Mouse (Mus musculus) myocyte (in vitro differentiated cells): ENCODE results near the gene Prkag2. TPM values are rescaled to one million over a fixed set of nuclear protein-coding genes. Genes with fewer than 3 reads are reported as not detected.

ENCODE experiments used
- H3K27me3 ChIP-seq: one replicate; pipeline ENCODE4 v1.6.1; 2011; ENCODE audit not compliant: control insufficient read depth, insufficient read depth, insufficient read length
- H3K36me3 ChIP-seq: one replicate; pipeline ENCODE4 v1.6.1; 2011; ENCODE audit not compliant: control insufficient read depth, insufficient read depth
- H3K4me2 ChIP-seq: one replicate; pipeline ENCODE4 v1.6.1; 2011; ENCODE audit warnings: low read depth, control low read depth
- H3K4me3 ChIP-seq: one replicate; pipeline ENCODE4 v1.5.1; 2011; ENCODE audit warnings: mild to moderate bottlenecking, control low read depth, moderate library complexity
- H3K79me2 ChIP-seq: one replicate; pipeline ENCODE4 v1.6.1; 2011; ENCODE audit not compliant: control insufficient read depth, insufficient read depth
- H3ac ChIP-seq: one replicate; pipeline ENCODE4 v1.6.1; 2011; ENCODE audit not compliant: control insufficient read depth, insufficient read length
- CEBPB ChIP-seq: IDR thresholded peaks from 2 replicates; pipeline ENCODE4 v1.6.1; 2011; ENCODE audit warnings: mild to moderate bottlenecking, moderate library complexity; ENCODE audit not compliant: poor library complexity, insufficient read depth, severe bottlenecking
- E2F4 ChIP-seq: IDR thresholded peaks from one replicate; pipeline ENCODE4 v1.6.1; 2011; ENCODE audit warnings: mild to moderate bottlenecking, control low read depth, moderate library complexity; ENCODE audit not compliant: insufficient read depth
- MAX ChIP-seq: IDR thresholded peaks from one replicate; pipeline ENCODE4 v1.6.1; 2011; ENCODE audit warnings: low read depth, mild to moderate bottlenecking, control low read depth
- MYOD1 ChIP-seq, 3 experiments: IDR thresholded peaks; one replicate each; pipeline ENCODE4 v1.6.1; 2011; ENCODE audit warnings: control low read depth in 2 of 3, low read depth in 2 of 3, mild to moderate bottlenecking in 2 of 3, moderate library complexity in 1 of 3; ENCODE audit not compliant: insufficient read length in 2 of 3, control insufficient read depth in 1 of 3
- MYOG ChIP-seq, 3 experiments: IDR thresholded peaks; one replicate each; pipeline ENCODE4 v1.6.1; 2011; ENCODE audit warnings: control low read depth in 2 of 3, low read depth in 2 of 3, mild to moderate bottlenecking in 2 of 3; ENCODE audit not compliant: insufficient read length in 2 of 3, control insufficient read depth in 1 of 3, insufficient read depth in 1 of 3
- POLR2A ChIP-seq: IDR thresholded peaks from one replicate; pipeline ENCODE4 v1.6.1; 2011; ENCODE audit warnings: low read depth, mild to moderate bottlenecking, control low read depth, moderate library complexity; ENCODE audit not compliant: insufficient read length
- POLR2AphosphoS2 ChIP-seq: IDR thresholded peaks from one replicate; pipeline ENCODE4 v1.6.1; 2011; ENCODE audit warnings: low read depth, control low read depth; ENCODE audit not compliant: insufficient read length
- REST ChIP-seq: IDR thresholded peaks from one replicate; pipeline ENCODE4 v1.6.1; 2011; ENCODE audit warnings: mild to moderate bottlenecking, control low read depth, moderate library complexity; ENCODE audit not compliant: insufficient read depth, insufficient read length
- SRF ChIP-seq: IDR thresholded peaks from one replicate; pipeline ENCODE4 v1.6.1; 2011; ENCODE audit warnings: low read depth; ENCODE audit not compliant: control insufficient read depth, insufficient read length
- TCF12 ChIP-seq: IDR thresholded peaks from one replicate; pipeline ENCODE4 v1.6.1; 2011; ENCODE audit warnings: mild to moderate bottlenecking, control low read depth; ENCODE audit not compliant: poor library complexity, insufficient read depth, severe bottlenecking
- TCF3 ChIP-seq: IDR thresholded peaks from one replicate; pipeline ENCODE4 v1.6.1; 2011; ENCODE audit warnings: low read depth, control low read depth; ENCODE audit not compliant: insufficient read length
- USF1 ChIP-seq: IDR thresholded peaks from one replicate; pipeline ENCODE4 v1.6.1; 2011; ENCODE audit warnings: low read depth, mild to moderate bottlenecking, control low read depth, moderate library complexity
- polyA plus RNA-seq: library from polyadenylated mRNA; unstranded; fragments of >200 nt; fragmentation: generic; extraction: Trizol; gene quantifications from one replicate; pipeline ENCODE4 v1.2.1, GENCODE M21; 2012; ENCODE audit warnings: missing spikeins

Gene Prkag2
- polyA plus RNA-seq, 1 experiment, result 5.8 TPM

DNA sequence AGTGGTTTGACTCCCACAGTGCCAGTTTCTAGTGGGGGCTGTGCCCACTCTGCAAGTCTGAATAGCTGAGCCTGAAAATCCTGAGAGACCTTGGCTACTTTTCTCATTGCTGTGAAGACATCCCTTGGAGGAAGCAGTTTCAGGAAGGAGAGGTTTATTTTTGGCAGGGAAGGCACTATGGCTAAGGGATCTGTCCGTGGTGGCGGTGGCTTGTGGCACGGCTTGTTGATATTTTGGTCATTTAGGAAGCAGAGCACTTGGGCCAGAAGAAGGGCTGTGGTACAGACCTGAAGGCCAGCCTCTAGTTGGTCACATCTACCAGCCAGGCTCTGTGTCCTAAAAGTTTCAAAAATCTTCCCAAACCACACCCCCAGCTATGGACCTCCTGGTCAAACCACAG, 140.7 kb downstream of the Prkag2 start:
- Histone ChIP-seq H3K36me3 (no peaks in the 10 kb centered on the region), H3K27me3 (peaks cover 7% of the 10 kb centered on the region), H3K4me2 (no peak overlapping the region), H3ac (no peak overlapping the region), H3K4me3 (no peak overlapping the region), H3K79me2 (no peaks in the 10 kb centered on the region)
- TF ChIP-seq CEBPB (no peak), REST (peak; percentile 52)

DNA sequence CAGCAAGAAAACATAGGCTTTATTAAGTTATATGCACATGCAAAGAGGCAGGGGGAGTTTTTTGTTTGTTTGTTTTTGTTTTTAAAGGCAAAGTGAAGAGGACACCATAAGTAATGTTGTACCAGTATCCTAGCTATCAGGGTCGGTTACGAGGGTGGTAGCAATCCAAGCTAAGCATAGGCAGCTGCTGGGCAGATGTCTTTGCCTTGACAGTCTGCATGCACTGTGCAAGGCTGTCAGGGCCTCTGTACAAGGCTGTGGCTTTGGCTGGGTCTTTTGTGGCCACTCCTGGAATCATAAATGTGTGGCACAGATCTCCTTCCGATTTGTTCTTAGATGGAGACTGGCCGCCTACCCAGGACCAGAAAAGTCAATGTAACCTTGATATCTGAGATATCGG, 141.8 kb downstream of the Prkag2 start:
- peaks cover 10% of the 10 kb centered on the region for H3K27me3 ChIP-seq
- no peaks in the 10 kb centered on the region for H3K79me2 ChIP-seq
- no peak overlapping the region for H3K4me3 ChIP-seq
- H3ac ChIP-seq, result no peak overlapping the region
- no peak for TF ChIP-seq MAX
- no peak for TF ChIP-seq USF1
- peak in 1 of 3 experiments; percentile 38 for TF ChIP-seq MYOG (IDR thresholded peaks at IDR 0.05; ENCODE audit: control insufficient read depth in 1 of 3, insufficient read depth in 1 of 3, insufficient read length in 2 of 3, low read depth in 2 of 3)
- peak in 2 of 3 experiments; percentile 59 to 87 for TF ChIP-seq MYOD1 (IDR thresholded peaks at IDR 0.05; ENCODE audit: control insufficient read depth in 1 of 3, insufficient read length in 2 of 3, low read depth in 2 of 3)
- TF ChIP-seq POLR2AphosphoS2, result no peak
- TF ChIP-seq POLR2A, result no peak
- H3K4me2 ChIP-seq, result no peak overlapping the region
- H3K36me3 ChIP-seq, result no peaks in the 10 kb centered on the region

- Histone ChIP-seq H3K4me2 (no peak overlapping the region), H3K4me3 (no peak overlapping the region), H3ac (no peak overlapping the region), H3K36me3 (no peaks in the 10 kb centered on the region), H3K27me3 (peaks cover 27% of the 10 kb centered on the region), H3K79me2 (no peaks in the 10 kb centered on the region)
- no peak for TF ChIP-seq CEBPB
- TF ChIP-seq E2F4, result no peak
- no peak for TF ChIP-seq USF1
- TF ChIP-seq SRF, result no peak
- TF ChIP-seq REST, result no peak
- TF ChIP-seq TCF3, result no peak
- no peak for TF ChIP-seq POLR2AphosphoS2
- TF ChIP-seq TCF12, result no peak
- TF ChIP-seq MYOG (IDR thresholded peaks at IDR 0.05; ENCODE audit: control insufficient read depth in 1 of 3, insufficient read depth in 1 of 3, insufficient read length in 2 of 3, low read depth in 2 of 3), result no peak
Observed at GRCm38 (mm10) chr5:24956891-24957290, 143.6 kb downstream of the Prkag2 start.

DNA sequence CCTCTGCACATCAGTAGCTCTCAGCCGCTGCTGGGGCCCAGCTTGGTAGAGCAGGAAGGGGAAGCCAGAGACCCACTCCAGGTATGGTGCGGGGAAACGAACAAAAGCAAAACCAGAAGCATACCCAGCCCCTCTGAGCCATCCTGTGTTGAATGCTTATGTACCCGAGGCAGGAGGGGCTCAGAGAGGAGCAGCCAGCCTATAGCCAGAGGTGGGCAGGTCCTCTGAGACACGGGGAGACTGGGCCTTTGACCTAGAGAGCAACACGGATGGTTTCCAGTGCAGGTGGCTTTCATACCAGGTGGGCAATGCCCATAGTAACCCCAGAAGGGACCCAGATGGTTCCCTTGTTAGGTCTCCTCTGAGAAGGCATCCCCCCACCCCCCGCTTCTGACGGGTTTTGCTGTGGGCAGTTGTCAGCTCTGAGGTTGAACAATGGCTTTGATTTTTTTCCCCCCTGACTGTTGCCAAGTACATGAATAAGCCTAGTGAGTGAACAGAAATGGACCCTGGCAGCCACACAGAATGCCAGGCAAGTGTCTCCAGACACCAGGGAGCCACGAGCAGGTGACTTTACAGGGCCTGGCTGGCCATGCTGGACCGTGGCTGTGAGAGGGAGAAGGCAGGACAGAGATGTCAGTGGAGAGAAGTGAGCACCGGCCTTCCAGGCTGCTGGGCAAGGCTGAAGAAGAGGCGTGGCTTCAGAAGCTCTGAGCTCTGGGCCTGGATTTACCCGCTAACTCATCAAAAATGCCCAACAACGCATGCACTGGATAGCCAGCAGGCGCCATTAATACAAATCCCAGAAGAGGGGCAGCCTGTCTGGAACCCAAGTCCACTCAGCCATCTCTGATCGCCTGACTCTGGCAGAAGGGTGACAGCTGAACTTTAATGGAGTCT, 147.3 kb downstream of the Prkag2 start:
- no peak overlapping the region for H3K4me3 ChIP-seq
- no peaks in the 10 kb centered on the region for H3K79me2 ChIP-seq
- H3K4me2 ChIP-seq, result no peak overlapping the region
- TF ChIP-seq POLR2AphosphoS2 (no peak), TCF12 (no peak), MAX (no peak), MYOD1 (IDR thresholded peaks at IDR 0.05; ENCODE audit: control insufficient read depth in 1 of 3, insufficient read length in 2 of 3, low read depth in 2 of 3) (no peak), MYOG (IDR thresholded peaks at IDR 0.05; ENCODE audit: control insufficient read depth in 1 of 3, insufficient read depth in 1 of 3, insufficient read length in 2 of 3, low read depth in 2 of 3) (no peak), E2F4 (no peak), CEBPB (no peak), REST (no peak), POLR2A (no peak), TCF3 (no peak), USF1 (no peak)
- no peaks in the 10 kb centered on the region for H3K36me3 ChIP-seq
- no peak overlapping the region for H3ac ChIP-seq
- H3K27me3 ChIP-seq, result peaks cover 47% of the 10 kb centered on the region

GRCm38 (mm10) chr5:24952212-24952611, 148.2 kb downstream of the Prkag2 start:
- peaks cover 56% of the 10 kb centered on the region for H3K27me3 ChIP-seq
- no peaks in the 10 kb centered on the region for H3K79me2 ChIP-seq
- no peaks in the 10 kb centered on the region for H3K36me3 ChIP-seq
- no peak overlapping the region for H3K4me2 ChIP-seq
- no peak overlapping the region for H3ac ChIP-seq
- no peak overlapping the region for H3K4me3 ChIP-seq
- TF ChIP-seq MAX (no peak), POLR2AphosphoS2 (no peak), REST (no peak), TCF12 (no peak), MYOD1 (IDR thresholded peaks at IDR 0.05; ENCODE audit: control insufficient read depth in 1 of 3, insufficient read length in 2 of 3, low read depth in 2 of 3) (no peak), POLR2A (no peak), SRF (no peak), TCF3 (no peak), CEBPB (no peak)
